Mouse (Mus musculus) forebrain, embryonic 12.5 days (tissue): ENCODE results near the gene Fam89b. TPM values are rescaled to one million over a fixed set of nuclear protein-coding genes. Genes with fewer than 3 reads are reported as not detected.

Source experiments
- ATAC-seq: fragments of 200-750 bp; cut with Nextera tagmentation; 2 replicates; pipeline ENCODE4 v1.8.0; 2017; ENCODE audit warnings: moderate TSS enrichment; ENCODE audit not compliant: low FRiP score
- H3K27ac ChIP-seq: fragments of 300-500 bp; sonication (generic); 2 replicates; pipeline ENCODE4 v1.5.1; 2016; ENCODE audit warnings: mild to moderate bottlenecking
- H3K27me3 ChIP-seq: fragments of 300-500 bp; sonication (generic); 2 replicates; pipeline ENCODE4 v1.6.1; 2016; ENCODE audit warnings: mild to moderate bottlenecking
- H3K36me3 ChIP-seq: fragments of 300-500 bp; sonication (generic); replicated peaks from 2 replicates; pipeline ENCODE4 v1.6.1; 2016; ENCODE audit warnings: mild to moderate bottlenecking
- H3K4me1 ChIP-seq: fragments of 300-500 bp; sonication (generic); 2 replicates; pipeline ENCODE4 v1.6.1; 2016
- H3K4me2 ChIP-seq: fragments of 300-500 bp; sonication (generic); 2 replicates; pipeline ENCODE4 v1.6.1; 2016; ENCODE audit warnings: mild to moderate bottlenecking, moderate library complexity
- H3K4me3 ChIP-seq: fragments of 300-500 bp; sonication (generic); replicated peaks from 2 replicates; pipeline ENCODE4 v1.5.1; 2016; ENCODE audit warnings: mild to moderate bottlenecking
- H3K9ac ChIP-seq: fragments of 300-500 bp; sonication (generic); 2 replicates; pipeline ENCODE4 v1.6.1; 2016; ENCODE audit warnings: mild to moderate bottlenecking
- H3K9me3 ChIP-seq: fragments of 300-500 bp; sonication (generic); 2 replicates; pipeline ENCODE4 v1.6.1; 2016
- WGBS: fragments of 180-500 bp; shearing (Covaris S2); methylation state at CpG from one replicate; pipeline ENCODE4 v1.1.7; 2016; 5-methylcytosine and 5-hydroxymethylcytosine counted together
- polyA plus RNA-seq: library from polyadenylated mRNA; unstranded; fragments of >200 nt; fragmentation: Nextera tagmentation; extraction: Ambion mirVana; gene quantifications from 2 replicates; pipeline ENCODE4 v1.2.1, GENCODE M21; 2016

Fam89b gene
- polyA plus RNA-seq, 1 experiment from 2014 or later: 170 TPM

- Histone ChIP-seq H3K4me3 (0 out of 2 replicates have a peak overlapping the region, but pooled peaks have one; percentile 2), H3K27ac (no peak overlapping the region), H3K9ac (no peak overlapping the region), H3K27me3 (peaks cover 94% of the 10 kb centered on the region), H3K9me3 (no peaks in the 10 kb centered on the region), H3K36me3 (no peaks in the 10 kb centered on the region), H3K4me2 (no peak overlapping the region), H3K4me1 (peaks cover 26% of the 10 kb centered on the region)
- ATAC-seq: no peak
- WGBS: 9% methylated on average over 22 of the region's 22 CpGs
Observed at GRCm38 (mm10) chr19:5750951-5751350, 21.5 kb upstream of the Fam89b start.

- no peak for ATAC-seq
- H3K36me3 ChIP-seq: no peaks in the 10 kb centered on the region
- H3K4me2 ChIP-seq: no peak overlapping the region
- H3K27me3 ChIP-seq: peaks cover 94% of the 10 kb centered on the region
- H3K4me1 ChIP-seq: peaks cover 34% of the 10 kb centered on the region
- no peaks in the 10 kb centered on the region for H3K9me3 ChIP-seq
- no peak overlapping the region for H3K4me3 ChIP-seq
- WGBS: 74% methylated on average over 6 of the region's 6 CpGs
- H3K9ac ChIP-seq: no peak overlapping the region
- no peak overlapping the region for H3K27ac ChIP-seq
Observed at GRCm38 (mm10) chr19:5749476-5749875, 20.0 kb upstream of the Fam89b start.

GRCm38 (mm10) chr19:5746907-5747363, 17.5 kb upstream of the Fam89b start:
- ATAC-seq: no peak
- 36% methylated on average over 12 of the region's 12 CpGs for WGBS
- H3K27ac ChIP-seq: no peak overlapping the region
- H3K36me3 ChIP-seq: no peaks in the 10 kb centered on the region
- H3K27me3 ChIP-seq: peaks cover 88% of the 10 kb centered on the region
- no peak overlapping the region for H3K4me2 ChIP-seq
- H3K9ac ChIP-seq: no peak overlapping the region
- peaks cover 46% of the 10 kb centered on the region for H3K4me1 ChIP-seq
- H3K4me3 ChIP-seq: no peak overlapping the region
- H3K9me3 ChIP-seq: no peaks in the 10 kb centered on the region

- Histone ChIP-seq H3K4me1 (peaks cover 42% of the 10 kb centered on the region), H3K27ac (no peak overlapping the region), H3K9me3 (no peaks in the 10 kb centered on the region), H3K27me3 (peaks cover 84% of the 10 kb centered on the region), H3K4me2 (peak overlapping the region; percentile 55), H3K4me3 (peak overlapping the region; percentile 17), H3K36me3 (no peaks in the 10 kb centered on the region), H3K9ac (peak overlapping the region; percentile 47)
- no peak for ATAC-seq
- WGBS: 3% methylated on average over 35 of the region's 36 CpGs
Observed at GRCm38 (mm10) chr19:5745756-5746710, 16.6 kb upstream of the Fam89b start.

- Histone ChIP-seq H3K27me3 (peaks cover 82% of the 10 kb centered on the region), H3K27ac (no peak overlapping the region), H3K4me2 (peak overlapping the region; percentile 81; the same call in 1 of the 2 replicates), H3K9me3 (no peaks in the 10 kb centered on the region), H3K36me3 (no peaks in the 10 kb centered on the region), H3K4me1 (peaks cover 47% of the 10 kb centered on the region), H3K4me3 (no peak overlapping the region), H3K9ac (0 out of 2 replicates have a peak overlapping the region, but pooled peaks have one; percentile 4)
- 65% methylated on average over 5 of the region's 5 CpGs for WGBS
- ATAC-seq: no peak
Observed at GRCm38 (mm10) chr19:5743576-5743975, 14.1 kb upstream of the Fam89b start.

- ATAC-seq: peak; percentile 59
- H3K9ac ChIP-seq: peak overlapping the region; percentile 73
- H3K4me1 ChIP-seq: peaks cover 47% of the 10 kb centered on the region
- peak overlapping the region; percentile 81 for H3K4me2 ChIP-seq
- H3K27me3 ChIP-seq: peaks cover 75% of the 10 kb centered on the region
- no peaks in the 10 kb centered on the region for H3K9me3 ChIP-seq
- H3K27ac ChIP-seq: peak overlapping the region; percentile 71
- H3K36me3 ChIP-seq: no peaks in the 10 kb centered on the region
- WGBS: under 1% methylated on average over 32 of the region's 32 CpGs
- H3K4me3 ChIP-seq: peak overlapping the region; percentile 47
Observed at GRCm38 (mm10) chr19:5742241-5742641, 12.8 kb upstream of the Fam89b start.

- H3K4me1 ChIP-seq: peaks cover 42% of the 10 kb centered on the region
- no peaks in the 10 kb centered on the region for H3K36me3 ChIP-seq
- WGBS: under 1% methylated on average over 40 of the region's 55 CpGs
- peak; percentile 72 for ATAC-seq
- peak overlapping the region; percentile 73 for H3K9ac ChIP-seq
- H3K27ac ChIP-seq: peak overlapping the region; percentile 71
- peak overlapping the region; percentile 47 for H3K4me3 ChIP-seq
- no peaks in the 10 kb centered on the region for H3K9me3 ChIP-seq
- H3K27me3 ChIP-seq: peaks cover 71% of the 10 kb centered on the region
- H3K4me2 ChIP-seq: peak overlapping the region; percentile 81
Observed at GRCm38 (mm10) chr19:5741641-5742240, 12.3 kb upstream of the Fam89b start.

- H3K27me3 ChIP-seq: peaks cover 70% of the 10 kb centered on the region
- no peaks in the 10 kb centered on the region for H3K36me3 ChIP-seq
- peaks cover 31% of the 10 kb centered on the region for H3K4me1 ChIP-seq
- 12% methylated on average over 13 of the region's 14 CpGs for whole genome bisulfite sequencing
- peak within 1 kb of the TSS; percentile 71 for H3K27ac ChIP-seq
- H3K4me2 ChIP-seq: peak within 1 kb of the TSS; percentile 81
- H3K4me3 ChIP-seq: peak within 1 kb of the TSS; percentile 47
- ATAC-seq: no peak
- H3K9me3 ChIP-seq: no peaks in the 10 kb centered on the region
- peak within 1 kb of the TSS; percentile 73 for H3K9ac ChIP-seq
Observed at GRCm38 (mm10) chr19:5740320-5741317, 11.2 kb upstream of the Fam89b start, which contains the start of gene Ltbp3. TSS of gene Ltbp3 (plus strand) at chr19:5740904.

- Histone ChIP-seq H3K4me2 (no peak overlapping the region), H3K36me3 (no peaks in the 10 kb centered on the region), H3K4me1 (peaks cover 27% of the 10 kb centered on the region), H3K27me3 (peaks cover 68% of the 10 kb centered on the region), H3K9ac (no peak overlapping the region), H3K4me3 (no peak overlapping the region), H3K9me3 (no peaks in the 10 kb centered on the region), H3K27ac (no peak overlapping the region)
- no peak for ATAC-seq
- 54% methylated on average over 2 of the region's 2 CpGs for WGBS
Observed at GRCm38 (mm10) chr19:5739446-5739845, 10.0 kb upstream of the Fam89b start.

- Histone ChIP-seq H3K9me3 (no peaks in the 10 kb centered on the region), H3K9ac (no peak overlapping the region), H3K4me1 (peaks cover 21% of the 10 kb centered on the region), H3K27me3 (peaks cover 30% of the 10 kb centered on the region), H3K36me3 (no peaks in the 10 kb centered on the region), H3K4me2 (no peak overlapping the region), H3K4me3 (no peak overlapping the region), H3K27ac (no peak overlapping the region)
- WGBS: 85% methylated on average over 9 of the region's 9 CpGs
- no peak for ATAC-seq
Observed at GRCm38 (mm10) chr19:5734325-5734724, 4.9 kb upstream of the Fam89b start.

GRCm38 (mm10) chr19:5731264-5731978, 2.0 kb upstream of the Fam89b start:
- peaks cover 44% of the 10 kb centered on the region for H3K4me1 ChIP-seq
- ATAC-seq: peak; percentile 88
- peak overlapping the region; percentile 77 for H3K4me3 ChIP-seq
- peak overlapping the region; percentile 78 for H3K9ac ChIP-seq
- H3K4me2 ChIP-seq: peak overlapping the region; percentile 98
- WGBS: under 1% methylated on average over 47 of the region's 47 CpGs
- H3K27me3 ChIP-seq: peaks cover 20% of the 10 kb centered on the region
- H3K9me3 ChIP-seq: no peaks in the 10 kb centered on the region
- H3K27ac ChIP-seq: peak overlapping the region; percentile 42; the same call in 1 of the 2 replicates
- H3K36me3 ChIP-seq: no peaks in the 10 kb centered on the region
